Mouse (Mus musculus) heart, embryonic 13.5 days (tissue): ENCODE results near the gene Abcd3. TPM values are rescaled to one million over a fixed set of nuclear protein-coding genes. Genes with fewer than 3 reads are reported as not detected.
A peak's percentile ranks its signal among the peaks of the same experiment; 100 is the strongest.

Experiments used
- ATAC-seq: fragments of 200-750 bp; cut with Nextera tagmentation; 2 replicates; pipeline ENCODE4 v1.8.0; 2017; ENCODE audit warnings: moderate TSS enrichment; ENCODE audit not compliant: insufficient number of reproducible peaks, low FRiP score, low TSS enrichment; ENCODE audit errors: extremely low read depth
- H3K27ac ChIP-seq: fragments of 300-500 bp; sonication (generic); replicated peaks from 2 replicates; pipeline ENCODE4 v1.5.1; 2015; ENCODE audit warnings: moderate library complexity, mild to moderate bottlenecking, inconsistent platforms
- H3K27me3 ChIP-seq: fragments of 300-500 bp; sonication (generic); replicated peaks from 2 replicates; pipeline ENCODE4 v1.6.1; 2015; ENCODE audit warnings: mild to moderate bottlenecking, inconsistent platforms
- H3K36me3 ChIP-seq: fragments of 300-500 bp; sonication (generic); 2 replicates; pipeline ENCODE4 v1.6.1; 2015; ENCODE audit warnings: mild to moderate bottlenecking, inconsistent platforms
- H3K4me1 ChIP-seq: fragments of 300-500 bp; sonication (generic); 2 replicates; pipeline ENCODE4 v1.6.1; 2015; ENCODE audit warnings: inconsistent platforms
- H3K4me2 ChIP-seq: fragments of 300-500 bp; sonication (generic); 2 replicates; pipeline ENCODE4 v1.6.1; 2015; ENCODE audit warnings: inconsistent platforms, mild to moderate bottlenecking, moderate library complexity
- H3K4me3 ChIP-seq: fragments of 300-500 bp; sonication (generic); 2 replicates; pipeline ENCODE4 v1.5.1; 2015; ENCODE audit warnings: moderate library complexity, mild to moderate bottlenecking, inconsistent platforms
- H3K9ac ChIP-seq: fragments of 300-500 bp; sonication (generic); 2 replicates; pipeline ENCODE4 v1.6.1; 2015; ENCODE audit warnings: inconsistent platforms, mild to moderate bottlenecking, moderate library complexity
- H3K9me3 ChIP-seq: fragments of 300-500 bp; sonication (generic); 2 replicates; pipeline ENCODE4 v1.6.1; 2016; ENCODE audit warnings: inconsistent platforms
- WGBS: fragments of 180-500 bp; shearing (Covaris S2); methylation state at CpG from one replicate; pipeline ENCODE4 v1.1.7; 2015; ENCODE audit warnings: mixed read lengths; 5-methylcytosine and 5-hydroxymethylcytosine counted together
- polyA plus RNA-seq: library from polyadenylated mRNA; unstranded; fragments of >200 nt; fragmentation: Nextera tagmentation; extraction: Ambion mirVana; gene quantifications from 2 replicates; pipeline ENCODE4 v1.2.1, GENCODE M21; 2015

The Abcd3 gene
- polyA plus RNA-seq, 1 experiment from 2014 or later = 37.5 TPM

DNA sequence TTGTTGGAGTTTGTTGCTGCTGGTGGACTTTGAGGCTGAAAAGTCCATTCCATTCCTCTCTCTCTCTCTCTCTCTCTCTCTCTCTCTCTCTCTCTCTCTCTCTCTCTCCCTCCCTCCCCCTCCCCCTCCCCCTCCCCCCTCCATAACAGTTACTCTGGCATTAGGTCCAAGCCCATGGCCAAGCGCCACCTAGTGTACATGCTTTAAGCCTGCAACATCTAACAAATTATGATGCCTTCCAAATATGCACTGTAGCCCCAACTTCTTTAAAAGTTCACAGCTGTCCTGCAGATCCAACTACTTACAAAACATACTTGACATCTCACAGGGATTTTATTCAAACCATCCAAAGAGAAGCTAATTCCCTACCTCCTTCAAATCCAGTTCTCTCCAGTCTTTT is 77.6 kb downstream of the Abcd3 start:
- H3K27me3 ChIP-seq = no peaks in the 10 kb centered on the region
- H3K4me3 ChIP-seq = no peak overlapping the region
- no peaks in the 10 kb centered on the region for H3K9me3 ChIP-seq
- no peak for ATAC-seq
- peaks cover 34% of the 10 kb centered on the region for H3K4me1 ChIP-seq
- H3K27ac ChIP-seq = peak overlapping the region; percentile 94; the same call in 1 of the 2 replicates
- H3K9ac ChIP-seq = no peak overlapping the region
- WGBS = 25% methylated on average over 1 of the region's 1 CpGs
- no peak overlapping the region for H3K4me2 ChIP-seq
- H3K36me3 ChIP-seq = peaks cover 19% of the 10 kb centered on the region

DNA sequence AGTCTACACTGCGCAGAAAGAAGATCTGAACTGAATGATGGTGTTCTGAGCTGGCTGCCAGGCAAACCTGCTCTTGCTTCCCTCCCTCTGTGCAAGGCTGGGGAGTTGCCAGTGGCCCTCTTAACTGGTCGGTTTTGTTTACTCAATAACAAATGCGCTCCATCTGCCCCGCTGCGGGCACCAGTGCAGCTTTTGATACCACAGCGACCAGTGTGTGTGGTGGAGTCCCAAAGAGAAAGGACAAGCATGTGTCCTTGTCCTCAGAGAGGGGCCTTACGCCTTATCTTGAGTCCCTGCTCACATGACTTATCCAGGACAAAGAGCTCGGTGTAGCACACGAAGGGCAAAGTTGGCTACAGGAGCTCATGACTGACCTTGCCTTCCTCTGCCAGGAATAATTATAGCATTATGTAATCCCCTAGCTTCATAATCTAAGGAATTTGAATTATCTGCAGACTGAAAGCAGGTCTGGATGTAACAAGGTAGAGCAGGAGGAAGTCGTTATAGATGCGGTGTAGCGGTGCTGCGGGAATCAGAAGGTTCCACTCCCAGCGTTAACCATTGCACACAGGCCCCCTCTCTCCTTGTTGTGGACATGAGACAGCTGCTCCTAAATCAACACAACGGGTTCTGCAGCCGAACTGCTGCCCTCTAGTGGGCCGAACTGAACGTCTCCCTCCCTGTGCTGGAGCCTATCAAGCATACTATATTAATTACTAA is 78.9 kb downstream of the Abcd3 start:
- no peaks in the 10 kb centered on the region for H3K27me3 ChIP-seq
- H3K9ac ChIP-seq = peak overlapping the region; percentile 12
- peaks cover 34% of the 10 kb centered on the region for H3K4me1 ChIP-seq
- peak; percentile 76; the same call in 1 of the 2 replicates for ATAC-seq
- H3K4me2 ChIP-seq = peak overlapping the region; percentile 43
- H3K9me3 ChIP-seq = no peaks in the 10 kb centered on the region
- WGBS = 13% methylated on average over 18 of the region's 18 CpGs
- H3K4me3 ChIP-seq = no peak overlapping the region
- peaks cover 32% of the 10 kb centered on the region for H3K36me3 ChIP-seq
- peak overlapping the region; percentile 94 for H3K27ac ChIP-seq

DNA sequence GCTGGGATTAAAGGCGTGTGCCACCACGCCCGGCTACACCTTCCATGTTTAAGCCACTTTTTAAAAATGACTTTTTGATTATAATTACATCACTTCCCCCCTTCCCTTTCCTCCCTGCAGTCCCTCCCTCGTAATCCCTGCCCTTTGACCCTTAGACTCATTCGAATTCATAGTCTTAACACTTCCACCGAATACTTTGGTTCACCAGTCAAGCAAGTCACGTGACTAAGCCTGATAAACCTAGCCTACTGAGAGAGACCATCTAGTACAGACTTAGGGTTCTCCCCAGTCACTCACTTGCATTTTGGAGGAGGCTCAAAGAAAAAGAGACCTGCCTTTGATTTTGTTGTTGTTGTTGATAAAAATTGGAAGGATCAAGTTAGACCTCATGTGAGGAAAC is 79.6 kb downstream of the Abcd3 start:
- no peak for ATAC-seq
- WGBS = 72% methylated on average over 7 of the region's 7 CpGs
- H3K4me3 ChIP-seq = no peak overlapping the region

DNA sequence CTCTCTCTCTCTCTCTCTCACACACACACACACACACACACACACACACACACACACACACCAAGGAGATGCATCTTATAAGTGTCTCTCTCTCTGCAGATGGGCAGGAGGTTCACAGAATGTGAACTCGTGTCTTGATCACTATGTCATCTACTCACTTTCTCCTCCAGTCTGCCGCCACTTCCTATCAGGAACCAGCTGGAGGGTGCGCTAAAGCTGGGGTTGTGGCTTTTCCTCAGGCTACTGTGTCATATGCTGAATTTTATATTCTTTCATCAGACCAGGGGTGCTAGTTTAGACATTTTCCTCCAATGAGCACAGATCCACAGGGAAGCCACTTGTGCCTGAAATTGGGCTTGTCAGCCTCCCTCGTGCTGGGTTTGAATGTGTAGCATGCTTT is 85.4 kb downstream of the Abcd3 start:
- WGBS = 73% methylated on average over 4 of the region's 4 CpGs
- peaks cover 43% of the 10 kb centered on the region for H3K36me3 ChIP-seq
- peaks cover 7% of the 10 kb centered on the region for H3K4me1 ChIP-seq
- no peaks in the 10 kb centered on the region for H3K27me3 ChIP-seq
- ATAC-seq = no peak
- no peak overlapping the region for H3K4me2 ChIP-seq
- H3K9ac ChIP-seq = no peak overlapping the region
- no peaks in the 10 kb centered on the region for H3K9me3 ChIP-seq
- H3K27ac ChIP-seq = no peak overlapping the region
- no peak overlapping the region for H3K4me3 ChIP-seq

More for the DNA sequence above, 79.6 kb downstream of the Abcd3 start:
- peak overlapping the region; percentile 12 for H3K9ac ChIP-seq
- peaks cover 34% of the 10 kb centered on the region for H3K36me3 ChIP-seq
- H3K4me1 ChIP-seq = peaks cover 34% of the 10 kb centered on the region
- H3K27me3 ChIP-seq = no peaks in the 10 kb centered on the region
- H3K27ac ChIP-seq = peak overlapping the region; percentile 94
- H3K9me3 ChIP-seq = no peaks in the 10 kb centered on the region
- H3K4me2 ChIP-seq = peak overlapping the region; percentile 43

DNA sequence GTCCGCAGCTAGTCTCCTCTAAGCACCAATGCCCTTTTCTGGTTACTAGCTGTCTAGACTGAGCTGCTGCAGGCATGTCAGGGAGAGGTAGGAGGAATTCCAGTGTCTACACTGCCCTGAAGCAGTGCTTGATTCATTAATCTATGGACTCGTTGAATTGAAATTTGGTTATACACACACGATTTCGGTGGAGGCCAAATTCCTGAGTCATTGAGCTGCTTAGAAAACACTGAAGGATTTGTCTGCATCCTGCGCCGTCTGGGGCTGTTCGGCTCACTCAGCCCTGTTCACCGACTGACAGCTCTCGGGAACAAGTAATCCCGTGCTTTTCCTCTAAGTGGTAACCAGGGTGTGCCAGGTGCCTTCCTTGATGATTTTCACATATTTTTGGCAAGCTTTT is 89.5 kb downstream of the Abcd3 start:
- H3K4me3 ChIP-seq = no peak overlapping the region
- WGBS = 67% methylated on average over 10 of the region's 10 CpGs
- ATAC-seq = no peak
- H3K27ac ChIP-seq = no peak overlapping the region
- peaks cover 13% of the 10 kb centered on the region; the same call in 1 of the 2 replicates for H3K27me3 ChIP-seq
- H3K9ac ChIP-seq = no peak overlapping the region
- H3K4me1 ChIP-seq = peaks cover 34% of the 10 kb centered on the region
- H3K4me2 ChIP-seq = 0 out of 2 replicates have a peak overlapping the region, but pooled peaks have one; percentile 89
- H3K9me3 ChIP-seq = no peaks in the 10 kb centered on the region
- H3K36me3 ChIP-seq = peaks cover 10% of the 10 kb centered on the region

DNA sequence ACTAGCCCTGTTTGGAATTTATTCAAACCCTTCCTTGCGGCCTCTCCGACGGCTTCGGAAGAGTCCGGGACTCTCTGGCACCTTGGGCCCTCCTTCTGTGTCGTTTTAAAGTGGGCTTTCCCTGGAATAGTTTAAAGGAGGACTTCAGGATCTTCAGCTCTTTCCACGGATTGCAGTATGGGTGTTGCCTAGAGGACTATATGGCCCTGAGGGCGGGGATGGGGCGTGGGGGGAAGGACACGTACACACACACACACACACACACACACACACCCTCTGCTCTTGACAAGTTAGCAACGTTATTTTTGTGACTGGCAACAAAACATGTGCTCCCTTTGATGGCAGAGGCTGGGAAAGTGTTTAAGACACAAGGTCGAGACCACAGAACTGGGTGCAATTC is 90.5 kb downstream of the Abcd3 start:
- Histone ChIP-seq H3K4me2 (peak overlapping the region; percentile 89), H3K27me3 (peaks cover 13% of the 10 kb centered on the region), H3K9me3 (no peaks in the 10 kb centered on the region), H3K4me3 (peak overlapping the region; percentile 74), H3K36me3 (no peaks in the 10 kb centered on the region), H3K4me1 (peaks cover 34% of the 10 kb centered on the region), H3K27ac (no peak overlapping the region), H3K9ac (peak overlapping the region; percentile 83)
- no peak for ATAC-seq
- 31% methylated on average over 12 of the region's 12 CpGs for WGBS

DNA sequence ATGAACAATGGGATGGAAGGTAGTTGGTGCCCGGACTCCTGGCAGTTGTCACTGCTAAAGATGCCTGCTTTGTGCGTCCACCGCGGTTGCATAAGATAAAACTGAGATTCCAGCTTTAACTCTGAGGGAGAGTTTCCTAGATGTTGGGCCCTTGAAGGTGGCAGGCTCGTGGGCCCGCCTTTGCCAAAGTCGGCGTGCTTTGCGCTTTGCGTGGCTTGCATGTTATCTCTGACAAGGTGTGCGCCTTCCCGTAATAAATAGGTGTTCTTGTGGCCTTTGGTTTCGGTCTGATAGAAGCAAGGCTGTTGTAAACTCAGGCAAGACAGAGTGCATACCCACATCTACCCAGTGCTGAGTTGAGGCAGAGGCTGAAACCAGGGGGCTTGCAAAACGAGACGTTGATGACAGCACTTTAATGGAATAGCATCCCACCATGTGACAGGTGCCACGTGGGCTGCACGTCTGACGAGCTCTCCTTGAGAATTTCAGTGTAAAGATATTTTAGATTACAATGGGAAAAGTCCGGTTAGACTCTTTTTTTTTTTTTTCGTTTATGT is 91.1 kb downstream of the Abcd3 start:
- Histone ChIP-seq H3K36me3 (no peaks in the 10 kb centered on the region), H3K4me2 (peak overlapping the region; percentile 89), H3K4me3 (peak overlapping the region; percentile 74), H3K27me3 (peaks cover 13% of the 10 kb centered on the region), H3K9me3 (no peaks in the 10 kb centered on the region), H3K4me1 (peaks cover 34% of the 10 kb centered on the region), H3K9ac (peak overlapping the region; percentile 83), H3K27ac (peak overlapping the region; percentile 71; the same call in 1 of the 2 replicates)
- no peak for ATAC-seq
- WGBS = 5% methylated on average over 20 of the region's 20 CpGs

DNA sequence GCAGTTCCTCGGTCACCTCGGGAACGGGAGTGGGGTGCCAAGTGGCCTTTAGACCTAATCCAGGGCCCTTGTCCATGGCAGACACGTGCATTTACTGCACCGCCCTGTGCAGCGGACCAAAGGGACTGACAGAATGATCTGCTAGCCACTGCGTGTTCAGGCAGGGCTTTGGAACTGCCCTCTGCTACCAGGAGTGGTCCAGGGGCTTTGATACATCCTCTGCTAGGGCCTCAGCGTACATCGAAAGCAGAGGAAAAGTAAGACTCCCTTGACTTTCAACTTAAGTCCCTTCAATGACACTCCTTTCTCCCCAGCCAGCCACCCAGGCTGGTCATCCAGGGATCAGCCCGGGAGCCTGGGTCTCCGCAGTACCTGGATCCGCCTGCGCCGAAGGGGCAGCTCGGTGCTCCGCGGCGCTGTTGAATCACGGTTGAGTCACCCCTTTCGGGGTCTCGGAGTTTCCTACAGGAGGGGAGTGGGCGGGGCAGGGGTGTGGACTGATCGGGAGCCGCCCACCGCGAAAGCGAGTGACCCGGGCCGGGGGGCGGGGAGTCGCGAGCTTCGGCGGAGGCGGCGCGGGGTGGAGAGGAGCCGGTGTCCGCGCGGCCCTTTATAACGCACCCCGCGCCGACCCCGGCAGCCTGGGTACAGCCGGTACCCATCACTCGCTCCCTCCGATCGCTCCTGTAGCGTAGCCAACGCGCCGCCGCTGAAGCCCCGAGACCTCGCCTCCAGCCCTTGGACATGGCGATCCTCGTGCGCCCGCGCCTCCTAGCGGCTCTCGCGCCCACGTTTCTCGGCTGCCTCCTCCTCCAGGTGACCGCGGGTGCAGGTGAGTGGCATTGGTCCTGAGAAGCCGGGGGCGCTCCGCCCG is 91.9 kb downstream of the Abcd3 start, which contains the start of gene F3:
F3 (plus strand) TSS at position 567 of the 874 bp plus-strand sequence.
- under 1% methylated on average over 71 of the region's 73 CpGs for WGBS
- Histone ChIP-seq H3K9ac (peak within 1 kb of the TSS; percentile 83), H3K4me2 (peak within 1 kb of the TSS; percentile 89), H3K9me3 (no peaks in the 10 kb centered on the region), H3K4me3 (peak within 1 kb of the TSS; percentile 74), H3K27ac (peak within 1 kb of the TSS; percentile 71), H3K36me3 (no peaks in the 10 kb centered on the region), H3K4me1 (peaks cover 34% of the 10 kb centered on the region), H3K27me3 (peaks cover 13% of the 10 kb centered on the region)
- ATAC-seq = peak; percentile 77

DNA sequence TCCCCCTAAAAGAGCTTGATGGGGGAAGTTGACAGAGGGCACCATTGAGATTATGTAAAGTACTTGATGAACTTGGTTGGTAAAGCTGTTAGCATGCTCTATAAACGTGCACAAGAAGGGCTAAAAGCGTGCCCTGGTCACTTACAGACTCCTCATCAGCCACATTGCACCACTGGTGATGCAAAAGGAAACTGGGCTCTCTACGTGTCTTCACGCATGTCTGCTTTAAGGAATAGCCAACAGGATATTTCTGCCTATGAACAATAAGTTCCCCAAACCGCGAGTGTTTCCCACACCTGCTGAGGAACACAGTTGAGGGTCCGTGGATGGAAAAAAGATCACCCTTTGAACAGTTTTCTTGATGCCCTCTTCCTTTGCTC is 93.4 kb downstream of the Abcd3 start:
- peaks cover 34% of the 10 kb centered on the region for H3K4me1 ChIP-seq
- no peaks in the 10 kb centered on the region for H3K9me3 ChIP-seq
- WGBS = 67% methylated on average over 7 of the region's 7 CpGs
- H3K36me3 ChIP-seq = no peaks in the 10 kb centered on the region
- H3K27me3 ChIP-seq = peaks cover 13% of the 10 kb centered on the region
- H3K27ac ChIP-seq = no peak overlapping the region
- no peak overlapping the region for H3K4me3 ChIP-seq
- no peak overlapping the region for H3K4me2 ChIP-seq
- 0 out of 2 replicates have a peak overlapping the region, but pooled peaks have one; percentile 20 for H3K9ac ChIP-seq
- no peak for ATAC-seq

DNA sequence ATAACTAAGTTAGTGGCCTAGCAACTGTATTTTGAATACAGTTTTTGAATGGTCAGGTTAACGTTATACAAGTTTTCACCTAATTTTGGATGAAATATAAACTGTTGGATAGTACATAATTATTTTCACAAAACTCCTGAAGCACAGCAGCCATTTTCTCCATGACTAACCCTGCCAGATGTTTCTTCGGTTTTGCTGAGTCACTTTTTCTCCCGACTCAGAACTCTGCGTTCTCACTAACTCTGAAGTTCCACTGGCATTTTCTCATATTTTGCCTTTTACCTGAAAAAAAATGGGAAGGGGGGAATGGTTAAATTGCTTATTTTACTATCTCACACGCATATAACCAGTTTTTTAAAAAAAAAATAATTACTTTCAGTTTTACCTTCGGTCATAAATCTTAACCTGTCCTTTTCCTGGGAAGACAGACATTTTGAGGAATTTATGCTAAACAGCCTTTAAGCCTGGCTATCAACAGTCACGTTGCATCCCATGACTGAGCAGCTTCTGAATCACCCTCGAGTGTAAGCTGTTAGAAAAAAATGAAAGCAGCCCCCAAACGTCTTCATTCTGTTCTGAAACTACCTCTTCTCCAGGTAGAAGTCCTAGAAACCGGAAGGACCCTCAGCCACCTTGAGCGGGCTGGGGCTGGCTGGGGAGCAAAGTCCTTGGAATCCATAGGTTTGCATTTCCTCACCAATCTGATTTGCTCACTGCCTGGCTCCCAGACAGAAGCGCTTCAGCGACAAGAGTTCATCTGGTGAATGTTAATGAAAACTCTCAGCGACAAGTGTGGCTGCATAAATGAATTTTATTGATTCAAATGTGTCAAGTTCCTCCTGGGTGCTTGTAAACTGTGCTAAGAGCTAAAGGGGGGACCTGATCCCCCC is 94.1 kb downstream of the Abcd3 start:
- no peak for ATAC-seq
- peaks cover 34% of the 10 kb centered on the region for H3K4me1 ChIP-seq
- H3K9ac ChIP-seq = 0 out of 2 replicates have a peak overlapping the region, but pooled peaks have one; percentile 20
- H3K27ac ChIP-seq = no peak overlapping the region
- H3K27me3 ChIP-seq = peaks cover 13% of the 10 kb centered on the region
- peak overlapping the region; percentile 37 for H3K4me2 ChIP-seq
- WGBS = 45% methylated on average over 14 of the region's 14 CpGs
- H3K9me3 ChIP-seq = no peaks in the 10 kb centered on the region
- H3K4me3 ChIP-seq = no peak overlapping the region
- no peaks in the 10 kb centered on the region for H3K36me3 ChIP-seq
